Comparison of ENCODE assay signal across 7 mouse cellular contexts in the genomic region with DNA sequence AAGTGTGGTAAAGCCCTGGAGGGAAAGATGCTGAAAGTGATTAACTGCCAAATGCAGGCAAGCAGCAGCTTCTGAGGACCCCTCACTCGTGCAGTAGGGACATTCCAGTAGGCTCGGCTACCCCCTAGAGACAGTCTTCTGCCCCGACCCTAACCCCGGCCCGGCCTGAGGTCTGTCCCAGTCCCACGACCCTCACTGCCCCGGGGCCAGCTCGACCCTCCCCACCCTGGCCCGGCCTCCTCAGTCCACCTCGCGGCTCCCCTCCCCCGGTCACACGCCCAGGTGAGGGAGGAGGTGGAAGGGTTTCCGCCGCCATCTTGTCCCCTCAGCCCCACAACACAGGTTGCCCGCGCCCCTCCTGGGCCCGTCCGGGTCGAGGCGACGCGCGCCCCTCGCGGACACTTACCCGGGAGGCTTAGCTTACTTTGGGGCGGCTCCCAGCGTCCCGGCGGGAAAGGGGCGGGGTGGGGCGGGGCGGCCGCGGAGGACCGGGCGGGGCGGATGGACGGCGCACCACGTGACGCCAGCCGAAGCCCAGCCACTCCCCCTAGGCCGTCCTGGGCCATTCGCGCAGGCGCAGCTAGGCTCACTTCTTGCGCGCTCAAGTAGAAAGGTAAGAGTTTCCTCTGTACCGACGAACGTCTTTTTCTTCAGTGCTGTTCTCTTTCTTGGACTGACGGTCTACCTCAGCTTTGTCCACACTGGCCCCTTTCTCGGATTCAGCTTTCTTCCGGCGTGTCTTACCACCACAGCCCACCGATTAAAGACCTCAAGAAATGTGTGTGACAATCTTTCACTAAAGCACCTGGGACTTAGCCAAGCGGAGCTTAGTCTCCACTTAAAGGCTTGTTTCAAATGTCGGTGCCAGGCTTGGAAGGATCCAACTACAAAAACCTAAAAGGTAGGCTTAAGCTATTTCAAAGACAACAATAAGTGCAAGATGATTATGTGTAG. TPM values are rescaled to one million over a fixed set of nuclear protein-coding genes. Genes with fewer than 3 reads are reported as not detected.
DNase-seq lines count a peak whose midpoint lies in the region; ATAC-seq and TF ChIP-seq lines count a peak whose summit lies in the region.

A gene (minus strand): TSS at position 456 of the 954 bp plus-strand sequence.

- no peaks in the 10 kb centered on the region for H3K9me3 ChIP-seq in embryonic facial prominence, embryonic 12.5 days
- H3K9me3 ChIP-seq in limb, embryonic 12.5 days, result no peaks in the 10 kb centered on the region
- H3K9me3 ChIP-seq in midbrain, embryonic 15.5 days, result no peaks in the 10 kb centered on the region

- ATAC-seq in embryonic facial prominence, embryonic 12.5 days (ENCODE audit: insufficient number of reproducible peaks, insufficient read depth, low FRiP score, low TSS enrichment), result peak; percentile 96
- peak; percentile 98 for ATAC-seq in limb, embryonic 12.5 days (ENCODE audit: insufficient number of reproducible peaks, insufficient read depth, low FRiP score, low TSS enrichment, low read depth)
- ATAC-seq in midbrain, embryonic 15.5 days (replicated peaks), result peak; percentile 98

- H3K4me3 ChIP-seq in embryonic facial prominence, embryonic 12.5 days, result peak within 1 kb of the TSS; percentile 75
- peak within 1 kb of the TSS; percentile 84 for H3K4me3 ChIP-seq in kidney, adult 2 months (ENCODE audit: insufficient read depth, low read depth, low read length)
- peak within 1 kb of the TSS; percentile 71 for H3K4me3 ChIP-seq in limb, embryonic 12.5 days (replicated peaks)
- peak within 1 kb of the TSS; percentile 79 for H3K4me3 ChIP-seq in midbrain, embryonic 15.5 days
- peak within 1 kb of the TSS; percentile 96 for H3K4me3 ChIP-seq in spleen, adult 2 months (ENCODE audit: extremely low read depth, insufficient read depth, insufficient read length)

- H3K27ac ChIP-seq in embryonic facial prominence, embryonic 12.5 days, result peak within 1 kb of the TSS; percentile 81
- H3K27ac ChIP-seq in kidney, adult 2 months (ENCODE audit: insufficient read depth, low read depth, low read length), result peak within 1 kb of the TSS; percentile 82
- peak within 1 kb of the TSS; percentile 90 for H3K27ac ChIP-seq in limb, embryonic 12.5 days
- H3K27ac ChIP-seq in midbrain, embryonic 15.5 days, result peak within 1 kb of the TSS; percentile 85
- peak within 1 kb of the TSS; percentile 81 for H3K27ac ChIP-seq in spleen, adult 2 months (ENCODE audit: insufficient read depth, low read length)

- peak; percentile 91 for DNase-seq in adrenal gland, postnatal 25 days
- peak; percentile 88 to 93 for DNase-seq in heart, adult 18-20 months
- peak; percentile 95 for DNase-seq in kidney, adult 2 months
- DNase-seq in spleen, adult 2 months (ENCODE audit: low read depth in 1 of 2, low spot score in 2 of 2), result peak; percentile 86 to 91

- H3K9ac ChIP-seq in embryonic facial prominence, embryonic 12.5 days, result peak within 1 kb of the TSS; percentile 77
- peak within 1 kb of the TSS; percentile 82 for H3K9ac ChIP-seq in limb, embryonic 12.5 days (replicated peaks)
- H3K9ac ChIP-seq in midbrain, embryonic 15.5 days, result peak within 1 kb of the TSS; percentile 82

- WGBS in embryonic facial prominence, embryonic 12.5 days, result under 1% methylated on average over 56 of the region's 60 CpGs
- 1% methylated on average over 57 of the region's 60 CpGs for WGBS in kidney, adult 2 months
- under 1% methylated on average over 46 of the region's 60 CpGs for WGBS in limb, embryonic 12.5 days
- WGBS in midbrain, embryonic 15.5 days, result under 1% methylated on average over 59 of the region's 60 CpGs
- under 1% methylated on average over 48 of the region's 60 CpGs for WGBS in spleen, adult 2 months

- 0 out of 2 replicates have a peak, but pooled peaks have one; percentile 1 for TF ChIP-seq CTCF in kidney, adult 2 months (conservative IDR thresholded peaks at IDR 0.05; ENCODE audit: insufficient read depth, insufficient read length, low read depth, low read length)
- TF ChIP-seq CTCF in spleen, adult 2 months (IDR thresholded peaks at IDR 0.05; ENCODE audit: extremely low read depth, insufficient read depth, insufficient read length, insufficient replicate concordance), result peak; percentile 7; the same call in 1 of the 2 replicates

- peak within 1 kb of the TSS; percentile 61 for H3K4me2 ChIP-seq in embryonic facial prominence, embryonic 12.5 days (replicated peaks)
- H3K4me2 ChIP-seq in limb, embryonic 12.5 days, result peak within 1 kb of the TSS; percentile 61
- peak within 1 kb of the TSS; percentile 70 for H3K4me2 ChIP-seq in midbrain, embryonic 15.5 days

- H3K36me3 ChIP-seq in embryonic facial prominence, embryonic 12.5 days, result no peaks in the 10 kb centered on the region
- H3K36me3 ChIP-seq in kidney, adult 2 months (ENCODE audit: control insufficient read depth, insufficient read depth, low read length), result no peaks in the 10 kb centered on the region
- 0 out of 2 replicates have a peak, but pooled peaks cover 3% of the 10 kb centered on the region for H3K36me3 ChIP-seq in limb, embryonic 12.5 days
- no peaks in the 10 kb centered on the region for H3K36me3 ChIP-seq in midbrain, embryonic 15.5 days (replicated peaks)
- H3K36me3 ChIP-seq in spleen, adult 2 months (ENCODE audit: control insufficient read depth, insufficient read depth, low read length), result no peaks in the 10 kb centered on the region; the same call in 1 of the 2 replicates

- no peaks in the 10 kb centered on the region for H3K27me3 ChIP-seq in embryonic facial prominence, embryonic 12.5 days
- no peaks in the 10 kb centered on the region for H3K27me3 ChIP-seq in kidney, adult 2 months (replicated peaks; ENCODE audit: control insufficient read depth, insufficient read depth, low read length)
- no peaks in the 10 kb centered on the region for H3K27me3 ChIP-seq in limb, embryonic 12.5 days
- no peaks in the 10 kb centered on the region for H3K27me3 ChIP-seq in midbrain, embryonic 15.5 days (replicated peaks)
- no peaks in the 10 kb centered on the region for H3K27me3 ChIP-seq in spleen, adult 2 months (ENCODE audit: control insufficient read depth, insufficient read depth, low read length)

- H3K4me1 ChIP-seq in embryonic facial prominence, embryonic 12.5 days, result peaks cover 13% of the 10 kb centered on the region
- H3K4me1 ChIP-seq in kidney, adult 2 months (ENCODE audit: control insufficient read depth, insufficient read depth, low read length), result no peaks in the 10 kb centered on the region; the same call in 1 of the 2 replicates
- peaks cover 21% of the 10 kb centered on the region for H3K4me1 ChIP-seq in limb, embryonic 12.5 days (replicated peaks)
- peaks cover 19% of the 10 kb centered on the region for H3K4me1 ChIP-seq in midbrain, embryonic 15.5 days
- H3K4me1 ChIP-seq in spleen, adult 2 months (ENCODE audit: control insufficient read depth, insufficient read depth, insufficient read length), result peaks cover 1% of the 10 kb centered on the region

- peak; percentile 35 for TF ChIP-seq POLR2A in kidney, adult 2 months (IDR thresholded peaks at IDR 0.05; ENCODE audit: low read depth, low read length)
- peak; percentile 66 for TF ChIP-seq POLR2A in spleen, adult 2 months (IDR thresholded peaks at IDR 0.05; ENCODE audit: low read depth, low read length)

RNA-seq across cellular contexts. Expression of the gene that starts here (rescaled TPM):
- total RNA-seq in adrenal gland, postnatal 25 days (2021), result 11.6 and 14.0 TPM in 2 replicates
- 14.4 and 15.1 TPM in 2 replicates for polyA plus RNA-seq in embryonic facial prominence, embryonic 12.5 days (2016; fragmentation: Nextera tagmentation; extraction: Ambion mirVana)
- 10 to 100 TPM; 16.4 to 18.2 TPM for total RNA-seq in heart, adult 18-20 months (2021)
- polyA plus RNA-seq in kidney, adult 2 months (2012; rRNA removed), result 4.1 and 4.8 TPM in 2 replicates
- 11.8 and 12.2 TPM in 2 replicates for polyA plus RNA-seq in limb, embryonic 12.5 days (2016; fragmentation: Nextera tagmentation; extraction: Ambion mirVana)
- 41.7 and 46.6 TPM in 2 replicates for polyA plus RNA-seq in midbrain, embryonic 15.5 days (2015; fragmentation: Nextera tagmentation; extraction: Ambion mirVana)
- 3.7 and 4.0 TPM in 2 replicates for polyA plus RNA-seq in spleen, adult 2 months (2012; rRNA removed)

Comparison
In these comparisons a context has a peak if more than half of its experiments do, and no peak if none do; other contexts are left out.
1. Peak in every context shown above with its lines: DNase-seq, ATAC-seq, H3K4me3 ChIP-seq and H3K27ac ChIP-seq.